Mouse (Mus musculus) ES-Bruce4 (cell line): ENCODE results near the gene Tpk1. TPM values are rescaled to one million over a fixed set of nuclear protein-coding genes. Genes with fewer than 3 reads are reported as not detected.

Source experiments
- H3K27ac ChIP-seq: 2 replicates; pipeline ENCODE4 v1.5.1; 2012; ENCODE audit warnings: low read length, inconsistent platforms; ENCODE audit not compliant: insufficient read depth
- H3K27me3 ChIP-seq: 2 replicates; pipeline ENCODE4 v1.6.1; 2012; ENCODE audit warnings: mild to moderate bottlenecking, low read length, inconsistent platforms; ENCODE audit not compliant: control insufficient read depth, poor library complexity, insufficient read depth, severe bottlenecking
- H3K36me3 ChIP-seq: 2 replicates; pipeline ENCODE4 v1.6.1; 2012; ENCODE audit warnings: inconsistent platforms, mild to moderate bottlenecking, low read length, moderate library complexity; ENCODE audit not compliant: control insufficient read depth, poor library complexity, insufficient read depth, severe bottlenecking
- H3K4me1 ChIP-seq: one replicate; pipeline ENCODE4 v1.8.1; 2011; ENCODE audit warnings: low read length; ENCODE audit not compliant: control insufficient read depth, insufficient read depth
- H3K4me3 ChIP-seq: 2 replicates; pipeline ENCODE4 v1.5.1; 2011; ENCODE audit warnings: low read depth, mild to moderate bottlenecking, low read length
- H3K9ac ChIP-seq: 2 replicates; pipeline ENCODE4 v1.6.1; 2012; ENCODE audit warnings: low read depth, mild to moderate bottlenecking, inconsistent platforms; ENCODE audit not compliant: poor library complexity, severe bottlenecking
- H3K9me3 ChIP-seq: replicated peaks from 2 replicates; pipeline ENCODE4 v1.6.1; 2012; ENCODE audit warnings: mild to moderate bottlenecking, low read length, inconsistent platforms; ENCODE audit not compliant: control insufficient read depth, poor library complexity, insufficient read depth, severe bottlenecking
- CTCF ChIP-seq: IDR thresholded peaks from one replicate; pipeline ENCODE4 v1.8.1; 2011; ENCODE audit warnings: low read depth, low read length
- EP300 ChIP-seq: IDR thresholded peaks from 2 replicates; pipeline ENCODE4 v1.6.1; 2011; ENCODE audit warnings: low read depth, low read length; ENCODE audit not compliant: insufficient read depth
- POLR2A ChIP-seq: IDR thresholded peaks from one replicate; pipeline ENCODE4 v1.8.1; 2011; ENCODE audit warnings: low read length; ENCODE audit not compliant: insufficient read depth
- polyA plus RNA-seq: library from polyadenylated mRNA; stranded (reverse); fragments of >200 nt; gene quantifications from 2 replicates; pipeline ENCODE4 v1.2.4, GENCODE M21; 2011; ENCODE audit warnings: low read depth; ENCODE audit not compliant: missing spikeins, insufficient read depth, insufficient read length

Gene Tpk1
- polyA plus RNA-seq, 1 experiment, result 7.5 TPM

DNA sequence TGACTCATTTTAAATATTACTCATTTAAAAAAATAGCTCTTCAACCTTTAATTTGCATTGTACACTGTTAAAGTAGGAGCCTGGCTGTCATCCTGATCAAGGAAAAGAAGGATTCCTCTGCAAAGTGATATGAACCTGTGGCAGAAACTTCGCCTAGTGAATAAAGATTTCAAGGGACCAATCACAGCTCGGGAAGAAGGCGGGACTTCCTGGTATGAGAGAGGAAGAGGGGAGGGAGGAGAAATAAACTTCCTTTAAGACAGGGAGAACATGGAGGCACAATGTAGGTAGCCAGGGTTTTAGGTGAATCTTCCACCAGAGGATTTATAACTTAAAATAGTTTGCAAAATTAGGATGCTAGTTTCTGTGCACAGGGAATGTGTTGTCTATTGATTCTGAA is 223.9 kb downstream of the Tpk1 start:
- TF ChIP-seq POLR2A (no peak), CTCF (no peak), EP300 (no peak)
- Histone ChIP-seq H3K36me3 (no peaks in the 10 kb centered on the region), H3K9me3 (no peaks in the 10 kb centered on the region), H3K27me3 (no peaks in the 10 kb centered on the region), H3K27ac (no peak overlapping the region), H3K9ac (no peak overlapping the region), H3K4me1 (no peaks in the 10 kb centered on the region), H3K4me3 (no peak overlapping the region)

GRCm38 (mm10) chr6:43435987-43436541 is 230.0 kb downstream of the Tpk1 start:
- H3K36me3 ChIP-seq, result no peaks in the 10 kb centered on the region
- no peak for TF ChIP-seq CTCF
- no peak for TF ChIP-seq EP300
- TF ChIP-seq POLR2A, result no peak

DNA sequence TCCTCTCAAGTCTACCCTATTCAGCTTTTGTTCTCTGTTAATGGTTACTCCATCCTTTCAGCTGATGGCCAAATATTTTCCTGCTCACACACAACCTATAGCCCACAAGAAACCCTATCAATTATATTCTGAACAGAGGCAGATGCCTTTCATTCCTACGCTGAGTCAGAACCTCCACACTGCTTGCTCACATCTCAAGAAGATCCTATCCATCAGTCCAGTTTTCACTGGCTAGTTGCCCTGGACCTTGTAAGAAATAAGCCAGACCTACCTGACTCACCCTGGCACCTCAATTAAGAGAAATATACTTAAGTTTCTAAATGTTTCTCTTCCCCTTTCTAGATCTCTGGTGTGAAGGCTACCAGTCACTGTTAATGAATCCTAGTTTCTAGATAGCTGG is 231.7 kb downstream of the Tpk1 start:
- no peaks in the 10 kb centered on the region for H3K4me1 ChIP-seq
- TF ChIP-seq POLR2A, result no peak
- TF ChIP-seq CTCF, result no peak
- no peak for TF ChIP-seq EP300
- no peak overlapping the region for H3K27ac ChIP-seq
- H3K27me3 ChIP-seq, result no peaks in the 10 kb centered on the region
- H3K4me3 ChIP-seq, result no peak overlapping the region
- H3K9me3 ChIP-seq, result no peaks in the 10 kb centered on the region
- no peak overlapping the region for H3K9ac ChIP-seq
- no peaks in the 10 kb centered on the region for H3K36me3 ChIP-seq

More at GRCm38 (mm10) chr6:43435987-43436541, 230.0 kb downstream of the Tpk1 start:
- no peak overlapping the region for H3K9ac ChIP-seq
- H3K27ac ChIP-seq, result no peak overlapping the region
- H3K4me1 ChIP-seq, result no peaks in the 10 kb centered on the region
- no peaks in the 10 kb centered on the region for H3K27me3 ChIP-seq
- H3K9me3 ChIP-seq, result no peaks in the 10 kb centered on the region
- no peak overlapping the region for H3K4me3 ChIP-seq

DNA sequence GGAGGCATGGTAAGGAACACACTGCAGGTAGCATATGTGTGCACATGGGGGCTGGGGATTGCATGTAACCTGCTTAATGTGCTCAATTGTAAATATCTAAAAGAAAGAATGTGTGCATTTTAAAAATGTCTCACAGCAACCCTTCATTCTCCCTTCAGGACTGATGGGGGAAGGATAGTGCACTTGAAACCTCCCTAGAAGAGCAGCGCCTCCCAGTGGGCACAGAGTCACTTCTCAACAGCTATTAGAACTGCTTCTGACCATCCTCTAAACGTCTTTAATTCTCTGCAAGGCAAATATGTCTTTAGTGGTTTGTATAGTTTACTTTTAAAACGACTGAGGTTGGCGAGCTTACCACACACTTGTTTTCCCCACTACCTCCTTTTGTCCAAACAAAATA is 241.1 kb downstream of the Tpk1 start:
- Histone ChIP-seq H3K27me3 (no peaks in the 10 kb centered on the region), H3K27ac (no peak overlapping the region), H3K36me3 (no peaks in the 10 kb centered on the region), H3K9ac (no peak overlapping the region), H3K9me3 (no peaks in the 10 kb centered on the region), H3K4me1 (no peaks in the 10 kb centered on the region), H3K4me3 (no peak overlapping the region)
- TF ChIP-seq CTCF, result no peak
- no peak for TF ChIP-seq POLR2A
- no peak for TF ChIP-seq EP300

DNA sequence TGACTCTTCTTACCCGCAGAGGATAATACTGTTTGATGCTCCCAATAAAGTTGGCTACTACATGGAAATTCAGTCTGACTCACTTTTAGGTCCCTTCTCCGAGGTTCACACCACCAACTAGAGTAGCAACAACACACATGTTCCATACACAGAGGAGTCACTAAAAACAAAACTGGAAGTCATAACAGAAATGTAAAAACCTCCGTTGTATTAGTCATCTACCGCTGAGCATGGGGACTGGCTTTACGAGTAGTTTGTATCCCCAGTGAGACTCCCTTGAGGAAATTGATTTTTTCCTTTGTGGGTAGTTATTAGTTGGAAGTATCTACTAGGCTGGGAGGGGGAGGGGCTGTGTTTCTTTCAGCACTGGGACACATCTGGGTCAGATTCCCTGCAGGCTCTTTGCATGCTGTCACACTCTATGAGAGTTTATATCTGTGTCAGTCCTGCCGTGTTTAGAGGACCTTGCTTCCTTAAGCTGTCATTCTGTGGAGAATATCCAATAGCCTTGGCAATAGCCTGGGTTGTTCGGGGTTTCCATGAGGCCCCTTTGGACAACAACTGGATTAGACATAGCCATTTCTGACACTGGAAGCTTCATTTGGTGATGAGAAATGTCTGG is 245.6 kb downstream of the Tpk1 start:
- Histone ChIP-seq H3K4me1 (no peaks in the 10 kb centered on the region), H3K36me3 (no peaks in the 10 kb centered on the region), H3K27ac (no peak overlapping the region), H3K9ac (no peak overlapping the region), H3K27me3 (no peaks in the 10 kb centered on the region), H3K4me3 (no peak overlapping the region), H3K9me3 (no peaks in the 10 kb centered on the region)
- TF ChIP-seq CTCF (no peak), POLR2A (no peak), EP300 (no peak)

DNA sequence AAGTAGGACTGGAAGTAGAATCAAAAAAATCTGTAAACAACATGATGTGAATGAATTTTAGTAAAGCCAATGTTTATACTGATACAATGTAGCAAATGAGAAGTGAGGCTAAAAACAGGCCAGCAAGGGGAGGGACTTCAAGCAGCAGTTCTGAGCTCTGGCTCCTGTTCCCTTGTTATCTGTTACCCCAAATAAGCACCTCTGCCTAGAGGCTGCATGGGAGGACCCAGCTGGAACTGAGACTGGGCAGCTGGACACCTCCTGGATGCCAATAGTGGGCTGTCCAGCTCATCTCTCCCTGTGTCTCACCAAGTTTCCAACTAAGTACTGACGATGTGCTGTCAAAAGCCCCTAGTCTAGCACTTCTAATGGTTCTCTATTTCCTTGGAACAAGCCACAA is 257.1 kb downstream of the Tpk1 start:
- Histone ChIP-seq H3K9ac (no peak overlapping the region), H3K9me3 (no peaks in the 10 kb centered on the region), H3K27me3 (no peaks in the 10 kb centered on the region), H3K27ac (no peak overlapping the region), H3K4me1 (no peaks in the 10 kb centered on the region), H3K36me3 (no peaks in the 10 kb centered on the region), H3K4me3 (no peak overlapping the region)
- TF ChIP-seq CTCF, result no peak
- TF ChIP-seq EP300, result no peak
- TF ChIP-seq POLR2A, result no peak
